Mouse (Mus musculus): ENCODE data around the gene Crebl2. TPM values are rescaled to one million over a fixed set of nuclear protein-coding genes. Genes with fewer than 3 reads are reported as not detected.

The Crebl2 gene
- total and polyA plus RNA-seq, 3 experiments: 1.4 to 2.2 (median 1.5) TPM

GRCm38 (mm10) chr6:134829786-134830700 lies at the start of gene Crebl2 (continued):
- no peak for TF ChIP-seq ZKSCAN1 (IDR thresholded peaks at IDR 0.05; ENCODE audit: borderline replicate concordance, low read depth, low read length)

- H3K4me3 ChIP-seq (replicated peaks in 1 of 3; ENCODE audit: low read depth in 2 of 3, low read length in 2 of 3, poor library complexity in 1 of 3): no peak overlapping the region
- dilution Hi-C loops (cut with MboI; ENCODE audit: extremely low pct_ligation_motif_present, extremely low pct_unique_long_range_greater_than_20kb, low sequenced_read_pairs) (no loop called here), in situ Hi-C loops (cut with MboI; ENCODE audit: low pct_ligation_motif_present, low pct_unique_long_range_greater_than_20kb, low sequenced_read_pairs) (no loop called here)
- no peaks in the 10 kb centered on the region for H3K27me3 ChIP-seq (replicated peaks)
- H3K4me1 ChIP-seq (ENCODE audit: control insufficient read depth in 1 of 2, insufficient read depth in 2 of 2): peaks cover 0 to 25% of the 10 kb centered on the region in 2 experiments; a peak in 3 of 4 replicates
- H3K36me3 ChIP-seq (replicated peaks in 1 of 2; ENCODE audit: control insufficient read depth in 1 of 2, insufficient read depth in 1 of 2, low read length in 1 of 2): peaks cover 7 to 29% of the 10 kb centered on the region in 2 experiments
- H3K9ac ChIP-seq (ENCODE audit: insufficient read depth, low read depth): no peak overlapping the region
- H3K4me2 ChIP-seq (ENCODE audit: insufficient read depth, low read depth, poor library complexity, severe bottlenecking): no peak overlapping the region
- no peak overlapping the region for H3K27ac ChIP-seq (ENCODE audit: insufficient read depth, low read depth)
- DNase-seq (ENCODE audit: extremely low read depth): no peak
- no peak for TF ChIP-seq CTCF (conservative IDR thresholded peaks at IDR 0.05 in 1 of 2, IDR thresholded peaks at IDR 0.05 in 1 of 2; ENCODE audit: low read depth in 2 of 2, low read length in 2 of 2)
- TF ChIP-seq CHD1 (IDR thresholded peaks at IDR 0.05; ENCODE audit: low read depth, low read length): no peak
- no peak for TF ChIP-seq TCF12 (IDR thresholded peaks at IDR 0.05; ENCODE audit: low read depth, low read length)
- H3K79me2 ChIP-seq (replicated peaks; ENCODE audit: control insufficient read depth, extremely low read depth, insufficient read depth, poor library complexity, severe bottlenecking): peaks cover 27% of the 10 kb centered on the region
- H3K9me3 ChIP-seq (replicated peaks; ENCODE audit: low read length): no peaks in the 10 kb centered on the region
Observed at GRCm38 (mm10) chr6:134781494-134781913, 48.5 kb upstream of the Crebl2 start.

GRCm38 (mm10) chr6:134782900-134783299 lies 47.1 kb upstream of the Crebl2 start:
- Histone ChIP-seq H3K27me3 (replicated peaks) (no peaks in the 10 kb centered on the region), H3K27ac (ENCODE audit: insufficient read depth, low read depth) (no peak overlapping the region), H3K9ac (ENCODE audit: insufficient read depth, low read depth) (no peak overlapping the region), H3K79me2 (replicated peaks; ENCODE audit: control insufficient read depth, extremely low read depth, insufficient read depth, poor library complexity, severe bottlenecking) (peaks cover 37% of the 10 kb centered on the region), H3K4me1 (ENCODE audit: control insufficient read depth in 1 of 2, insufficient read depth in 2 of 2) (peaks cover 0 to 32% of the 10 kb centered on the region in 2 experiments; a peak in 3 of 4 replicates), H3K4me3 (replicated peaks in 1 of 3; ENCODE audit: low read depth in 2 of 3, low read length in 2 of 3, poor library complexity in 1 of 3) (no peak overlapping the region), H3K36me3 (replicated peaks in 1 of 2; ENCODE audit: control insufficient read depth in 1 of 2, insufficient read depth in 1 of 2, low read length in 1 of 2) (peaks cover 7 to 33% of the 10 kb centered on the region in 2 experiments), H3K9me3 (replicated peaks; ENCODE audit: low read length) (no peaks in the 10 kb centered on the region), H3K4me2 (ENCODE audit: insufficient read depth, low read depth, poor library complexity, severe bottlenecking) (no peak overlapping the region)
- no peak for DNase-seq (ENCODE audit: extremely low read depth)
- dilution Hi-C loops (cut with MboI; ENCODE audit: extremely low pct_ligation_motif_present, extremely low pct_unique_long_range_greater_than_20kb, low sequenced_read_pairs) (no loop called here), in situ Hi-C loops (cut with MboI; ENCODE audit: low pct_ligation_motif_present, low pct_unique_long_range_greater_than_20kb, low sequenced_read_pairs) (no loop called here)
- TF ChIP-seq ZKSCAN1 (IDR thresholded peaks at IDR 0.05; ENCODE audit: borderline replicate concordance, low read depth, low read length) (no peak), MXI1 (IDR thresholded peaks at IDR 0.05; ENCODE audit: low read depth, low read length) (no peak), NRF1 (IDR thresholded peaks at IDR 0.05; ENCODE audit: low read depth, low read length) (no peak), IRF4 (IDR thresholded peaks at IDR 0.05; ENCODE audit: low read depth, low read length) (no peak), TBP (conservative IDR thresholded peaks at IDR 0.05; ENCODE audit: low read depth, low read length) (no peak), NELFE (IDR thresholded peaks at IDR 0.05; ENCODE audit: low read depth, low read length) (no peak), POLR2AphosphoS2 (IDR thresholded peaks at IDR 0.05; ENCODE audit: low read depth, low read length) (no peak), UBTF (IDR thresholded peaks at IDR 0.05; ENCODE audit: low read depth, low read length) (no peak), CTCF (conservative IDR thresholded peaks at IDR 0.05 in 1 of 2, IDR thresholded peaks at IDR 0.05 in 1 of 2; ENCODE audit: low read depth in 2 of 2, low read length in 2 of 2) (no peak), USF2 (conservative IDR thresholded peaks at IDR 0.05; ENCODE audit: low read depth, low read length) (no peak), SMC3 (IDR thresholded peaks at IDR 0.05; ENCODE audit: low read depth, low read length) (no peak), EP300 (IDR thresholded peaks at IDR 0.05; ENCODE audit: low read length) (no peak)

Data from CH12.LX (cell line).